Mouse (Mus musculus): ENCODE data around the gene Sars. TPM values are rescaled to one million over a fixed set of nuclear protein-coding genes. Genes with fewer than 3 reads are reported as not detected.

The Sars gene
- total and polyA plus RNA-seq, 3 experiments, result 373 to 394 (median 377) TPM

- TF ChIP-seq ETS1 (conservative IDR thresholded peaks at IDR 0.05; ENCODE audit: low read depth, low read length) (no peak), TCF12 (IDR thresholded peaks at IDR 0.05; ENCODE audit: low read depth, low read length) (peak; percentile 51; the same call in 1 of the 2 replicates), MYC (IDR thresholded peaks at IDR 0.05; ENCODE audit: low read depth, low read length) (peak; percentile 67; the same call in 1 of the 2 replicates), ZC3H11A (IDR thresholded peaks at IDR 0.05; ENCODE audit: low read depth, low read length) (no peak; the same call in 1 of the 2 replicates), ZMIZ1 (IDR thresholded peaks at IDR 0.05; ENCODE audit: low read depth, low read length) (no peak), USF2 (conservative IDR thresholded peaks at IDR 0.05; ENCODE audit: low read depth, low read length) (no peak), USF1 (IDR thresholded peaks at IDR 0.05; ENCODE audit: low read depth, low read length) (no peak), POLR2AphosphoS2 (IDR thresholded peaks at IDR 0.05; ENCODE audit: low read depth, low read length) (peak; percentile 86), MAZ (IDR thresholded peaks at IDR 0.05; ENCODE audit: low read depth, low read length) (peak; percentile 52; the same call in 1 of the 2 replicates), UBTF (IDR thresholded peaks at IDR 0.05; ENCODE audit: low read depth, low read length) (no peak), NRF1 (IDR thresholded peaks at IDR 0.05; ENCODE audit: low read depth, low read length) (no peak), CHD1 (IDR thresholded peaks at IDR 0.05; ENCODE audit: low read depth, low read length) (no peak), JUN (IDR thresholded peaks at IDR 0.05; ENCODE audit: insufficient read depth, low read depth, low read length) (no peak), HCFC1 (IDR thresholded peaks at IDR 0.05; ENCODE audit: low read depth, low read length) (peak; percentile 40; the same call in 1 of the 2 replicates), PAX5 (IDR thresholded peaks at IDR 0.05; ENCODE audit: low read length) (no peak)
Observed at GRCm38 (mm10) chr3:108389111-108389545, 55.9 kb downstream of the Sars start (continued).

- DNase-seq (ENCODE audit: extremely low read depth), result no peak
- Histone ChIP-seq H3K4me3 (replicated peaks in 1 of 3; ENCODE audit: low read depth in 2 of 3, low read length in 2 of 3, poor library complexity in 1 of 3) (peak overlapping the region in 1 of 3 experiments; percentile 23), H3K79me2 (replicated peaks; ENCODE audit: control insufficient read depth, extremely low read depth, insufficient read depth, poor library complexity, severe bottlenecking) (peaks cover 8% of the 10 kb centered on the region; the same call in 1 of the 2 replicates), H3K4me1 (ENCODE audit: control insufficient read depth in 1 of 2, insufficient read depth in 2 of 2) (peaks cover 11 to 46% of the 10 kb centered on the region in 2 experiments), H3K36me3 (replicated peaks in 1 of 2; ENCODE audit: control insufficient read depth in 1 of 2, insufficient read depth in 1 of 2, low read length in 1 of 2) (peaks cover 22 to 38% of the 10 kb centered on the region in 2 experiments), H3K27me3 (replicated peaks) (no peaks in the 10 kb centered on the region), H3K9me3 (replicated peaks; ENCODE audit: low read length) (no peaks in the 10 kb centered on the region), H3K9ac (ENCODE audit: insufficient read depth, low read depth) (no peak overlapping the region), H3K27ac (ENCODE audit: insufficient read depth, low read depth) (no peak overlapping the region), H3K4me2 (ENCODE audit: insufficient read depth, low read depth, poor library complexity, severe bottlenecking) (peak overlapping the region; percentile 39; the same call in 1 of the 2 replicates)
- dilution Hi-C loops (cut with MboI; ENCODE audit: extremely low pct_ligation_motif_present, extremely low pct_unique_long_range_greater_than_20kb, low sequenced_read_pairs), result no loop called here
- TF ChIP-seq ETS1 (conservative IDR thresholded peaks at IDR 0.05; ENCODE audit: low read depth, low read length), result no peak
- no peak for TF ChIP-seq E2F4 (IDR thresholded peaks at IDR 0.05; ENCODE audit: insufficient replicate concordance, low read depth, low read length)
- TF ChIP-seq PAX5 (IDR thresholded peaks at IDR 0.05; ENCODE audit: low read length), result no peak
- TF ChIP-seq MYC (IDR thresholded peaks at IDR 0.05; ENCODE audit: low read depth, low read length), result no peak
- no peak for TF ChIP-seq POLR2AphosphoS2 (IDR thresholded peaks at IDR 0.05; ENCODE audit: low read depth, low read length)
- TF ChIP-seq ZKSCAN1 (IDR thresholded peaks at IDR 0.05; ENCODE audit: borderline replicate concordance, low read depth, low read length), result no peak
- no peak for TF ChIP-seq GABPA (IDR thresholded peaks at IDR 0.05; ENCODE audit: insufficient replicate concordance, low read depth, low read length)
- no peak for TF ChIP-seq SMC3 (IDR thresholded peaks at IDR 0.05; ENCODE audit: low read depth, low read length)
- TF ChIP-seq HCFC1 (IDR thresholded peaks at IDR 0.05; ENCODE audit: low read depth, low read length), result no peak
- no peak for TF ChIP-seq TBP (conservative IDR thresholded peaks at IDR 0.05; ENCODE audit: low read depth, low read length)
- TF ChIP-seq ZC3H11A (IDR thresholded peaks at IDR 0.05; ENCODE audit: low read depth, low read length), result no peak
- no peak for TF ChIP-seq RAD21 (IDR thresholded peaks at IDR 0.05; ENCODE audit: low read depth, low read length)
- no peak for TF ChIP-seq MAZ (IDR thresholded peaks at IDR 0.05; ENCODE audit: low read depth, low read length)
- no peak for TF ChIP-seq POLR2A (IDR thresholded peaks at IDR 0.05; ENCODE audit: low read depth, low read length)
- no peak for TF ChIP-seq BHLHE40 (IDR thresholded peaks at IDR 0.05; ENCODE audit: low read depth, low read length)
- no peak for TF ChIP-seq IRF4 (IDR thresholded peaks at IDR 0.05; ENCODE audit: low read depth, low read length)
- TF ChIP-seq ZMIZ1 (IDR thresholded peaks at IDR 0.05; ENCODE audit: low read depth, low read length), result no peak
- no peak for TF ChIP-seq ELF1 (IDR thresholded peaks at IDR 0.05; ENCODE audit: low read depth, low read length)
- no peak for TF ChIP-seq KAT2A (IDR thresholded peaks at IDR 0.05; ENCODE audit: insufficient replicate concordance, low read length)
- in situ Hi-C loops (cut with MboI; ENCODE audit: low pct_ligation_motif_present, low pct_unique_long_range_greater_than_20kb, low sequenced_read_pairs), result loop anchor here (5.0 to 10.0 kb wide), 2 partner anchors 109 to 221 kb away; no protein-coding TSS in a partner anchor
Observed at GRCm38 (mm10) chr3:108386186-108386585, 58.8 kb downstream of the Sars start.

Measured in CH12.LX (cell line).